Mouse (Mus musculus) NIH3T3 (cell line): ENCODE measurements at regions not wholly inside any gene's neighbourhood (a gene's known extent, or its start where the extent isn't known, plus 50 kb on each side); places are given as distances from the start of the nearest gene placed in this dataset.

Experiments used
- DNase-seq: peaks from one replicate; pipeline ENCODE4 v3.0.0-alpha.2; 2012; ENCODE audit warnings: low read depth

- no peak for DNase-seq
Measured at GRCm38 (mm10) chr10:67663028-67663427, 114.3 kb upstream of the Ado start.

- DNase-seq = no peak
Measured at GRCm38 (mm10) chr10:67661666-67662065, 112.9 kb upstream of the Ado start.

GRCm38 (mm10) chr10:67658005-67658545, 109.3 kb upstream of the Ado start:
- no peak for DNase-seq

- DNase-seq = no peak
Measured at GRCm38 (mm10) chr10:67657305-67657704, 108.5 kb upstream of the Ado start.

GRCm38 (mm10) chr10:67654518-67654917, 105.8 kb upstream of the Ado start:
- no peak for DNase-seq

GRCm38 (mm10) chr10:67652300-67652699, 103.5 kb upstream of the Ado start:
- no peak for DNase-seq

GRCm38 (mm10) chr10:67651386-67651785, 102.6 kb upstream of the Ado start:
- peak; percentile 79 for DNase-seq

- peak; percentile 37 for DNase-seq
Measured at GRCm38 (mm10) chr10:67647777-67648727, 99.3 kb upstream of the Ado start.

- peak; percentile 42 for DNase-seq
Measured at GRCm38 (mm10) chr10:67646659-67647559, 98.2 kb upstream of the Ado start.

GRCm38 (mm10) chr10:67645821-67646220, 97.1 kb upstream of the Ado start:
- DNase-seq = no peak

- DNase-seq = peak; percentile 81
Measured at GRCm38 (mm10) chr10:67644280-67644679, 95.5 kb upstream of the Ado start.

GRCm38 (mm10) chr10:67643685-67644084, 94.9 kb upstream of the Ado start:
- DNase-seq = no peak

GRCm38 (mm10) chr10:67637339-67637738, 88.6 kb upstream of the Ado start:
- DNase-seq = peak; percentile 34

GRCm38 (mm10) chr10:67636569-67636968, 87.8 kb upstream of the Ado start:
- no peak for DNase-seq

- no peak for DNase-seq
Measured at GRCm38 (mm10) chr10:67634795-67635194, 86.0 kb upstream of the Ado start.

- DNase-seq = no peak
Measured at GRCm38 (mm10) chr10:67633063-67633462, 84.3 kb upstream of the Ado start.

- DNase-seq = no peak
Measured at GRCm38 (mm10) chr10:67623338-67623737, 74.6 kb upstream of the Ado start.

- DNase-seq = peak; percentile 19
Measured at GRCm38 (mm10) chr10:67620018-67620417, 71.3 kb upstream of the Ado start.

- no peak for DNase-seq
Measured at GRCm38 (mm10) chr10:67618112-67618511, 69.4 kb upstream of the Ado start.

- no peak for DNase-seq
Measured at GRCm38 (mm10) chr10:67615016-67615415, 66.3 kb upstream of the Ado start.

- DNase-seq = peak; percentile 71
Measured at GRCm38 (mm10) chr10:67610689-67611088, 61.9 kb upstream of the Ado start.

- no peak for DNase-seq
Measured at GRCm38 (mm10) chr10:67608033-67608432, 59.3 kb upstream of the Ado start.
